Mouse (Mus musculus) hindbrain, embryonic 16.5 days (tissue): ENCODE data around the gene Hdac5. TPM values are rescaled to one million over a fixed set of nuclear protein-coding genes. Genes with fewer than 3 reads are reported as not detected.

Experiments used
- microRNA-seq: library from miRNA; unstranded; fragments of <30 nt; microRNA quantifications from one replicate; pipeline ENCODE4, GENCODE M21; 2017
- polyA plus RNA-seq: library from polyadenylated mRNA; unstranded; fragments of >200 nt; fragmentation: Nextera tagmentation; extraction: Ambion mirVana; gene quantifications from 2 replicates; pipeline ENCODE4 v1.2.1, GENCODE M21; 2015

The Hdac5 gene
- polyA plus RNA-seq, 1 experiment from 2014 or later, result 75.8 TPM

Small RNA genes lying within 50 kb of the gene (microRNA-seq; reads per million reads assigned to microRNA genes)
- gene Mir8101, result 2.5 reads per million, percentile 5 among the genes with 10 or more reads in this experiment

Other genes starting within 250 kb of the Hdac5 start
- gene Cfap97d1, start 245.9 kb downstream of the Hdac5 start, polyA plus RNA-seq, result not detected in 2 replicates
- gene Dusp3, start 243.2 kb downstream of the Hdac5 start, polyA plus RNA-seq, result 32.1 and 33.4 TPM in 2 replicates
- 59.3 and 62.7 TPM in 2 replicates for gene Mpp3, start 201.7 kb downstream of the Hdac5 start, polyA plus RNA-seq
- 0.40 and 0.54 TPM in 2 replicates for gene Cd300lg, start 188.7 kb downstream of the Hdac5 start, polyA plus RNA-seq
- gene Mpp2, start 141.7 kb downstream of the Hdac5 start, polyA plus RNA-seq, result 37.6 and 41.1 TPM in 2 replicates
- not detected in 2 replicates for gene Ppy, start 128.8 kb downstream of the Hdac5 start, polyA plus RNA-seq
- gene Pyy, start 122.3 kb downstream of the Hdac5 start, polyA plus RNA-seq, result 3.4 and 3.7 TPM in 2 replicates
- 0.09 TPM in 1 of 2 replicates, not detected in the other for gene Nags, start 84.7 kb downstream of the Hdac5 start, polyA plus RNA-seq
- gene Tmem101, start 73.8 kb downstream of the Hdac5 start, polyA plus RNA-seq, result 42.2 and 47.7 TPM in 2 replicates
- 99.0 and 116 TPM in 2 replicates for gene Lsm12, start 44.9 kb downstream of the Hdac5 start, polyA plus RNA-seq
- 44.3 and 45.9 TPM in 2 replicates for gene G6pc3, start 40.5 kb downstream of the Hdac5 start, polyA plus RNA-seq
- gene BC030867, start 18.7 kb upstream of the Hdac5 start, polyA plus RNA-seq, result 2.9 and 3.6 TPM in 2 replicates
- gene Asb16, start 38.6 kb upstream of the Hdac5 start, polyA plus RNA-seq, result 0.09 and 0.11 TPM in 2 replicates
- 81.6 and 85.0 TPM in 2 replicates for gene Tmub2, start 54.8 kb upstream of the Hdac5 start, polyA plus RNA-seq
- gene Atxn7l3, start 66.5 kb upstream of the Hdac5 start, polyA plus RNA-seq, result 26.6 and 29.2 TPM in 2 replicates
- gene Ubtf, start 89.6 kb upstream of the Hdac5 start, polyA plus RNA-seq, result 70.4 and 76.8 TPM in 2 replicates
- gene Slc4a1, start 136.0 kb upstream of the Hdac5 start, polyA plus RNA-seq, result 1.4 and 3.2 TPM in 2 replicates
- gene Rundc3a, start 163.2 kb upstream of the Hdac5 start, polyA plus RNA-seq, result 127 and 136 TPM in 2 replicates
- 182 and 187 TPM in 2 replicates for gene Slc25a39, start 177.8 kb upstream of the Hdac5 start, polyA plus RNA-seq
- 95.4 and 100 TPM in 2 replicates for gene Grn, start 200.1 kb upstream of the Hdac5 start, polyA plus RNA-seq
- gene Fam171a2, start 217.5 kb upstream of the Hdac5 start, polyA plus RNA-seq, result 17.8 and 17.9 TPM in 2 replicates
- gene Itga2b, start 240.0 kb upstream of the Hdac5 start, polyA plus RNA-seq, result 9.4 and 13.1 TPM in 2 replicates